Mouse (Mus musculus) T-helper 1 cell (primary cell): ENCODE measurements around the gene Rtbdn.

ENCODE experiments used
- in situ Hi-C: fragments of 300-600 bp; cut with MboI, MseI; formaldehyde crosslinking; loops from one replicate; pipeline ENCODE4 v1.15.1; 2025; ENCODE audit warnings: high pct_unique_total_duplicates

The Rtbdn gene

DNA sequence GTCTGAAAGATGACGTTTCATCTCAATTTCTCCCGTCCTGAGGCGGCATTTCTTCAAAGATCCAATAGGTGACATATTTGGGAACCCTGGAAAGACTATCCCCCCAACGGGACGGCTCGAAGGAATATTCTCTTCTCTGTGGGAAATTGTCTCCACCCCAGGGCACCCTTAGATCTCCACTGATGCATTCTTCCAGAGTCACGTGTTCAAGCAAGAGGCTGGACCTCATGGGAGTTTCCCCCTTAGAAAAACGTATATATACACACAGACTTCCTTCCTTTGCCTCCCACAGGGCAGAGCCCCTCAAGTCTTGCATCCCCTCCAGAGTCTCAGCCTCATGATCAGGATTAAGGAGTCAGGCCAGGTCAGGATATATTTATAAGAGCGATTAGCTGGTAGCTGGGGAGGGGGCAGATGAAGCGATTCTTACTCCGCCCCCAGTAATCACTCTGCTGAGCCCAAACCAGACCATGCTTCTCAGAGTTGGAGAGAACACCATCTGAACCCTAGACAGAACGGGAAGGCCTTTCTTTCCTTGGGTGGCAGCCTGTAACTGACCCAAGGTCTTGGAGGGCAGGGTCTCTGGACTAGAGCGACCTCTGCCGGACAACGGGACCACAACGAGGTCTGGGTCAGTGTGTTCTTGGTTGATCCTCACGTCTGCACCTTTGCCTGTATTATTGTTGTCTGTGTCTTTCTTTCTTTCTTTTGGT lies at the start of gene Rtbdn:
Gene Rtbdn (plus strand): TSS at position 464 of the 713 bp plus-strand sequence.
- in situ Hi-C loops = no loop called here

DNA sequence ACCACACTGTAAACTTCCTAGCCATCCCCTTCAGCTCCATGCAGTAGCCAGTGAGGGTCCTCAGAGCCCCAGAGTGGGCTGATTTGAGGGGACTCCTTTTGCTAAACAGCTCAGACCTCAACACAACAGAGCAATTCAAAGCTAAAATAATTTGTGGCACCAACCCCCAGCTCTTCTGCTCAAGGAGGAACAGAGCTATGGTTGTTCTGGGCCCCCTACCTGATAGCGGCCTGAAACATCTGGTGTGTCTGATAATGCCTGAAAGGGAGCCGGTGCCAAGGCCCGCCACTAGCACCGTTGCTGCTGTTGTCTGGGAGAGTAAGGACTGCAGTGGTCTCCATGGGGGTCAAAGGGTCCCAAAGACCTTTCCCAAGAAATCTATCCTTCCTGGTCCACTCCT lies 45.7 kb upstream of the Rtbdn start:
- in situ Hi-C loops = no loop called here

DNA sequence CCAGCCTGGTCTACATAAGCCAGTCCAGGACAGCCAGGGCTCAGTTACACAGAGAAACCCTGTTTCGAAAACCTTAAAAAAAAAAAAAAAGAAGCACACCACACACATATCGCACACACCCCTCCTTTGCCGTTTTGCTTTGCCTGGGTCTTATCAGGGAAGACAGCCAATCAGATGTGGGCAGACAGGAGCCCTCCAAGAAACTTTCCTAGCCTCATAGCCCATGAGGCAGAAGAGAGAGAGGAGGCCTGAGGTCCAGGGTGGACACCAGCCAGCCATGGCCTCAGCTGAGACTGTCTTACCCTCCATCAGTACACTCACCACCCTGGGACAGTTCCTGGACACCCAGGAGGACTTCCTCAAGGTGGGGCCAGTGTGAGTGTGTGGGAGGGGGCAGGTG lies 45.0 kb upstream of the Rtbdn start, which contains the start of gene Klf1:
Gene Klf1 (plus strand): TSS at position 177 of the 400 bp plus-strand sequence.
- in situ Hi-C loops = no loop called here

DNA sequence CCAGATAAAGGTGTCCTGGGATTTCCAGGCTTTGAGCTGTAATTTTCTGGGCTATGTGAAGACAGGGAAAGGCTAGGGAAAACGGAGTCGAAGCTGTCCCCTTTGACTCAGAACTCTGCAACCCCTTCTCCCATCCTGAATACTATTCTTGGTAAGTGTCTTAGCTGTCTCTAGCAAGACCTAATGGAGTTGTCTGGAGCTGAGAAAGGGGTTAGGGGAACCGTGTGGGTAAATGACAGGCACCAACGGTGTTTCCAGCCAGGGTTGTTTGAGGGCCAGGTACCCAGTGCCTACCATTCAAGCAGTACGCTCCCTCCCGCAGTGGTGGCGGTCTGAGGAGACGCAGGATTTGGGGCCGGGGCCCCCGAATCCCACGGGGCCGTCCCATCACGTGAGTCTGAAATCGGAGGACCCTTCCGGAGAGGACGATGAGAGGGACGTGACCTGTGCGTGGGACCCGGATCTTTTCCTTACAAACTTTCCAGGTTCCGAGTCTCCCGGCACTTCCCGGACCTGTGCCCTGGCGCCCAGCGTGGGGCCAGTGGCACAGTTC lies 44.3 kb upstream of the Rtbdn start:
- in situ Hi-C loops = no loop called here

DNA sequence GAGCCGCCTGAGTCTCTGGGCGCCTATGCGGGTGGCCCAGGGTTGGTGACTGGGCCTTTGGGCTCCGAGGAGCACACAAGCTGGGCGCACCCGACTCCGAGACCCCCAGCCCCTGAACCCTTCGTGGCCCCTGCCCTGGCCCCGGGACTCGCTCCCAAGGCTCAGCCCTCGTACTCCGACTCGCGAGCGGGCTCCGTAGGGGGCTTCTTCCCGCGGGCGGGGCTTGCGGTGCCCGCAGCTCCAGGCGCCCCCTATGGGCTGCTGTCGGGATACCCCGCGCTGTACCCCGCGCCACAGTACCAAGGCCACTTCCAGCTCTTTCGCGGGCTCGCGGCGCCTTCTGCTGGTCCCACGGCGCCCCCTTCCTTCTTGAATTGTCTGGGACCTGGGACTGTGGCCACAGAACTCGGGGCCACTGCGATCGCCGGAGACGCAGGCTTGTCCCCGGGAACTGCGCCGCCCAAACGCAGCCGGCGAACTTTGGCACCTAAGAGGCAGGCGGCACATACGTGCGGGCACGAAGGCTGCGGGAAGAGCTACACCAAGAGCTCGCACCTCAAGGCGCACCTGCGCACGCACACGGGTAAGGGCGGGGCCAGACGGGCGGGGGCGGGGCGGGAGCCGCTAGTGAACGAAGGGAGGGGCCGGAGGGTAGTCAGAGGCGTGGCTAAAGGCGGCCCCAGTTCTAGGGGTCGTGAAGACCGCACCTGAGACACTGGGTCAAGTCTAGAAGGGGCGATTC lies 43.7 kb upstream of the Rtbdn start:
- in situ Hi-C loops = no loop called here

DNA sequence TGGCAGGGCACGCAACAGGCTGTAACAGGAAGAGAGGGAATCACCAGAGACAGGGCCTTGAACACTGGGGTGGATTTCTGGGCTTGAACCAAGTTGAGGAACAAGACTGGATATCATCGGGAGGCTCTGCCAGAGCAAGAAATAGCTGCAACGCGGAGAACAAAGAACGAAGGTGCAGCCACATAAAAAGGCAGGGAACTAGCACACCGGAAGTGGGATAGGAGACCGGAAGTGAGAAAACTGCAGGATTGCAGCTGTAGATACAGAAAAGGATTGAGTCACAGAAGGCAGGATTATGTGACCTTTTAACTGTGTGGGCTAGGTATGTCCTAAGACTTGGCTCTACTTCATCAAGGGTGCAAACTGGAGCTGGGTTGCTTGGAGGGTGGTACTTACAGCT lies 42.4 kb upstream of the Rtbdn start:
- in situ Hi-C loops = no loop called here

DNA sequence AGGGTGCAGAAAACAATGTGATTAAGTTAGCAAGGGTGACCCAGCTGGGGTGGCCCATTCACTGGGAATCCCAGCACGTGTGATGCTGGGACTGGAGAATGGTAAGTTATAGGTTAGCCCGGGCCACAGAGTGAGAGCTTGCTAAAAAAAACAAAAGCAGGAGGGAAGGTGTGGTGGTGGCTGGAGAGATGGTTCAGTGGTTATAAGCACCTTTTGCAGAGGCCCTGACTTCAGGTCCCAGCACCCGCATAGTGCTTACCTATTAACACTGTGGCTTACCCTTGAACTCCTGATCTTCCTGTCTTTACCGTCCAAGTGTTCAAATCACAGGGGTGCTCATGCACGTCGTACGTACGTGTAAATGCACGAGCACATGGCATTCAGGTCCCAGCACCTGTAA lies 39.8 kb upstream of the Rtbdn start:
- in situ Hi-C loops = loop anchor here (5.0 kb wide), 1 partner anchor 35 kb away; the partner anchor contains the start of gene Syce2

DNA sequence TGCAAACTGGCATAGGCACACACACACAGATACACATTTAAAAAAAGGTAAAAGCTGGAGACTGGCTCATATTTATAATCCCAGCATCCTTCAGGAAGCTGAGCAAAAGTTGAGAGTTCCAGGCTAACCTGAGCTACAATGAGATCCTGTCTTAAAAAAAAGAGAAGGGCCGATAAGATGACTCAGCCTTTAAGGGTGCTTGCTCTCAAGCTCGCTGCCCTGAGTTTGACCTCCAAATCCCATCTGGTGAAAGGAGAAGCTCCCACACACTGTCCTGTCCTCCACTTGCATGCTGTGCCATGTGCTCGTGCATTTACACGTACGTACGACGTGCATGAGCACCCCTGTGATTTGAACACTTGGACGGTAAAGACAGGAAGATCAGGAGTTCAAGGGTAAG lies 39.3 kb upstream of the Rtbdn start:
- in situ Hi-C loops = loop anchor here (5.0 kb wide), 1 partner anchor 35 kb away; the partner anchor contains the start of gene Syce2

DNA sequence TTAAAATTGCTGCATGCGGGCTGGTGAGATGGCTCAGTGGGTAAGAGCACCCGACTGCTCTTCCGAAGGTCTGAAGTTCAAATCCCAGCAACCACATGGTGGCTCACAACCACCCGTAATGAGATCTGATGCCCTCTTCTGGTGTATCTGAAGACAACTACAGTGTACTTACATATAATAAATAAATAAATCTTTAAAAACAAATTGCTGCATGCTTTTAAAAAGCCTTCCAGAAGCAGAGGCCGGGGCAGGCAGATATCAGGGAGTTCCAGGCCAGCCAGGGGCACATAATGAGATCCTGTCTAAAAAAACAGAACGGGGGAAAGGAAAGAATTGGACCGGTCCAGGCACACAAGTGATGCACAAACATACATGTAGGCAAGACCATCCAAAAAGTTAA lies 38.8 kb upstream of the Rtbdn start:
- in situ Hi-C loops = loop anchor here (5.0 kb wide), 1 partner anchor 36 kb away; the partner anchor contains the start of gene Syce2

DNA sequence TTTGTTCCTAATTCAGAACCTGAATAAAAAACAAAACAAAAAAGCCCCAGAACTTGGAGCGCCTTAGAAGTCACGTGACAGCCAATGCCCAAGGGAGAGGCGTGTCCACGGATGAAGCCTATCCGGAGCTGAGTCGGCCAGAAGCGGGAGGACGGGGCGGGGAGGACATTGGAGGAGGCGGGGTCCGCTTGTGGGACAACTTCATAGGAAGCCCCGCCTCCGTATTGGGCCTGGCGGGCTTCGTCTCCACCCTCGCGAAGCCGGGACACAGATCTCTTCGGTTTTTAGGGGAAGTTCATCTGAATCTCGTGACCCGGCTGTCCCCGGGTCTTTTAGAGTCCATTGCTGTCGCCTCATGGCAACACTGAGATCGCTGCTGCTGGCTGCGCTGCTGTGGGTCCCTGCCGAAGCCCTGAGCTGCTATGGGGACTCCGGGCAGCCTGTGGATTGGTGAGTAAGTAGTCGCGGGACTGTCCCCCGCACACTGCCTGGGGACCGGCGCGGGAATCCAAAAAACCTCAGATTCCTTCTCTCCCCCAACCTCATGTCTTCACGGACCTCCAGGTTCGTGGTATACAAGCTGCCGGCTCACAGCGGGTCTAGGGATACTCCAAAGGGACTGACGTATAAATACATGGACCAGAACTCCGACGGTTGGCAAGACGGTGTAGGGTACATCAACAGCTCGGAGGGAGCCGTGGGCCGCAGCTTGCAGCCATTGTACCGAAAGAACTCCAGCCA lies 38.2 kb upstream of the Rtbdn start, which contains the start of gene Dnase2a:
Gene Dnase2a (plus strand): TSS at position 140 of the 741 bp plus-strand sequence.
- in situ Hi-C loops = loop anchor here (5.0 kb wide), 1 partner anchor 36 kb away; the partner anchor contains the start of gene Syce2

DNA sequence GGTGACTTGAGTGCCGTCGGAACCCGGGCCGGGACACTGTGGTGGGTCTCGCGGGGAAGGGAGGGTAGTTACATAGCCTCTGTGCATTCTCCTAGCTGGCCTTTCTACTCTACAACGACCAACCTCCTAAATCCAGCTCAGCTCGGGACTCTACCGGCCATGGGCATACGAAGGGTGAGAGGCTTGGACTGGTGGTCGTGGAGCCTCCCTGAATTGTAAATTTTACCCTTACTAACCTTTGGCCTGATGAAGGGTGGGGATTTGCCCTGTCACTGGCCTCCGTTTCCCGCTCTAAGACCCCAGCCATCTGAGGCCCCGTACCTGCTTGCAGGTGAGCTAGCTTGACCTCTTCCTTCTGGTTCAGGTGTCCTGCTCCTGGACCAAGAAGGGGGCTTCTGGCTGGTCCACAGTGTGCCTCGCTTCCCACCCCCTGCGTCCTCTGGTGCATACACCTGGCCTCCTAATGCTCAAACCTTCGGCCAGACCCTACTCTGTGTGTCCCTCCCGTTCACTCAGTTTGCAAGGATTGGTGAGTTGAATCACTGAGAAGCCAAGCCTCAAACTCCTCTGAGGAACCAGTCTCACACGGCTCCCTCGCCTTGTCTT lies 37.5 kb upstream of the Rtbdn start:
- in situ Hi-C loops = loop anchor here (5.0 kb wide), 1 partner anchor 37 kb away; the partner anchor contains the start of gene Syce2

DNA sequence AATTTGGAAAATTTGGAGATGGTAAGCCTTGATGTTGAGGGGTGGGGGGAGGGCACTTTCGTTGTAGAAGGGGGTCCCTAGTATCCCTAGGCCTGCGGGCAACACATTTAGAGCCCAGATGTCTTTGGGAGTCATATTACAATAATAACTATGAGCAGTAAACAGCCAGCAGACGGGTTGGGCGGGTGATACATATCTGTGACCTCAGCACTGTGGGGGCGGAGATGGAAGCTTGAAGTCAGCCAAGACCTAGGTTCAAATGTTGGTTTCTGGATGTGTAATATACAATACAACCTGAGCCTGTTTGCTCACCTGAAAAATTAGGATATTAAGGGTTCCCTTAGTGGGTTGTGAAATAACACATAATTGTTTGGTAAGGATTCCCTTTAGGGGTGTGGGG lies 36.8 kb upstream of the Rtbdn start:
- in situ Hi-C loops = loop anchor here (5.0 kb wide), 1 partner anchor 38 kb away; the partner anchor contains the start of gene Syce2

DNA sequence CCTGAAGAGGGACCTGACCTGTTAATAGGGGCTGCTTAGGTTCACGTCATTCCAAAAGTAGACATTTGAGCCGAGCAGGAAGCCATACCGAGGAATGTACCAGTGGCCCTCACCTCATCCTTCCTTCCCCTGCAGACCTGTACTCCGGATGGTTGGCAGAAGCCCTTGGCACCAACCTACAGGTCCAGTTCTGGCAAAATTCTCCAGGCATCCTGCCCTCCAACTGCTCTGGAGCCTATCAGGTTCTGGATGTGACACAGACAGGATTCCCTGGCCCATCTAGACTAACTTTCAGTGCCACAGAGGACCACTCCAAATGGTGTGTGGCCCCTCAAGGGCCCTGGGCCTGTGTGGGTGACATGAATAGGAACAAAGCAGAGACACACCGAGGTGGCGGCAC lies 36.2 kb upstream of the Rtbdn start:
- in situ Hi-C loops = no loop called here

DNA sequence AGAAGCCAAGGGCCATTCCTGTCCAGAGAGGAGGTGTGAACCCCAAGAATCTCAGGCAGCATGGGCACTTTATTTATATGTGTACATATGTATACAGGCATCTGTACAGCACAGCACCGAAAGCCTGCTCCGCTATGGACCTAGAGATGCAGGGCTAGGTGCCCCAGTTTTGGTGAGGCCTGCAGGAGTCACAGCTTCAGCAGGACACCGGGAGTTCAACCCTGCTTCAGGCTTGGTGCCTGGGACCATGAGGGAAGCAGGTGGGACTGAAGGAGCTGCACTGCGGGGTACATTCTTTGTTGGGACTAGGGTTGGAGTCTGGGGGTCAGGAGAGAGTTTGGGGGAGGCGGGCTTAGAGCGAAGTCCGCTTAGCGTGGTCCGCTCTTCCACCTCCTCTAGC lies 34.9 kb upstream of the Rtbdn start:
- in situ Hi-C loops = no loop called here

DNA sequence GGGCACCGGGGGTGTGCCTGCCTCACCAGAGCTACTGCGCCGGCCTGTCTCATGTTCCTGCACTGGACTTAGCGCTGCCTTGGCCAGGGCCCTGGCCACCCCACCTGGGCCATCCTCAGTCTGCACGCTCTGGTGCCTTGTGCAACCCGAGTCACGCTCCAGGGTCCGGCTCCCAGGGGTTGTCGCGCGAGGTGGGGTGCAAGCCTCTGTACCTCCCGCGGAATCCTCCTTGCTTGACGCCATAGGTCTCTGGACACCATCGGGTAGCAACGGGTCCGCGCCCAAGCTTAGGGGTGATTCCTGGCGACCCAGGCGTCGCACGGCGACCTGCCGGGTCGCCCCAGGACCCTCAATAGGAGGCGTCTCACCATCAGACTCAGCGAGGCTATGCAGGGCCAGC lies 34.4 kb upstream of the Rtbdn start:
- in situ Hi-C loops = no loop called here

DNA sequence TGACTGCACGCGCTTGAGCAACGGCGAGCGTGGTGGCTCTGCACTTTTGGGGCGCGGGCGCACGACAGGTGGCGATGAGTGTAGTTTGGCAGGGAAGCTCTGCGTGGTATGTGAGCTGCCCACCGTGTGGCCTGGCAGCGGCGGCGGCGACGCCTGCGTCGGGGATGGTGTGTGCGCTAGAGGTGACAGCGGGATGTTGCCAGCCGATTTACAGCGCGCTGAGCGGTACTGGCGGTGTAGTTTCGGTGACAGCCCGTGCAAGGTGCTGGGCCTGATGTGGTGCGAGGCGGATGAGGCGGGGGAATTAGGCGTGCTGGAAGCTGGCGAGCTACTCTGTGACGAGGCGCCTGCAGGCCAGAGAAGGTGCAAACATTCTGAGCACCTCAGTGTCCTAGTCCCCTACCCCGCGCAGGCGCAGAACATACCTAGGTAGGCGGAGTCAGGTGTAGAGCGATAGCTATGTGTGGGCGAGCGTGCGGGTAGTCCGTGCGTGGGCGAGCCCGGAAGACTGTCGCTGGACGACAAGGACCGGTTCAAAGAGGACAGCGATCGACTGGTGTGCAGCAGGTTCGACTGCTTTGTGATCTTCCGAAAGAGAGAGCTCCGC lies 33.8 kb upstream of the Rtbdn start:
- in situ Hi-C loops = no loop called here

DNA sequence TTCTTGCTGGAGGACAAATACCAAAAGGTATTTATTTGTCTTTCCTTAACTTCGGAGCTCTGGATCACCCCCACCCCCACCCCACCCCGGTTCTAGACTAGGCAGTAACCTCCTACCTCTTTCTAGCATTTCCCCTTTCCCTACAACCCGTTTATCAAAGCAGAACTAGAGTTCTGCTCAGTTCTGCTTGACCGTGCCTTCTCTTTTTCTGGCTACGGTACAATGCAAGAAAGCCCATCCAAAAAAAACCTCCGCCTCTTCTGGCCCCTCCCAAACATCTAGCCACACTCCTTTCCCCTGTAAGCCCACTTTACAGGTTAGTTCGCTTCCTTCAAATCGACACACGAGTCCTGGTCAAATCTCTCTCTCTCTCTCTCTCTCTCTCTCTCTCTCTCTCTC lies 33.3 kb upstream of the Rtbdn start:
- in situ Hi-C loops = no loop called here

DNA sequence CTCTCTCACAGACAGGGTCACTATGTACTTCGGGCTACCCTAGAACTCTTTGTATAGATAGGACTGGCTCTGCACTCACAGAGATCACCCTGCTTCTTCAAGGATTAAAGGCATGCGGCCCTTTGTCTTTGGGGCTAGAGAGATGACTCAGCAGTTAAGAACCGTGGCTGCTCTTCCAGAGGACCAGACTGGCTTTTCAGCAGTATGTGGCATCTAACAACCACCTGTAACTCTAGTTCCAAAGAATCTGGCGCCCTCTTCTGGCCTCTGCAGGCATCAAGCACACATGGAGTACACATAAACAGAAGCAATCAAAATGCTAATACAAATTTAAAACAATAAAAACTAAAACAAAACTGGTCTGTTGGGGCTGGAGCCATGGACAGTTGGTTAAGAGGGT lies 32.8 kb upstream of the Rtbdn start:
- in situ Hi-C loops = no loop called here

DNA sequence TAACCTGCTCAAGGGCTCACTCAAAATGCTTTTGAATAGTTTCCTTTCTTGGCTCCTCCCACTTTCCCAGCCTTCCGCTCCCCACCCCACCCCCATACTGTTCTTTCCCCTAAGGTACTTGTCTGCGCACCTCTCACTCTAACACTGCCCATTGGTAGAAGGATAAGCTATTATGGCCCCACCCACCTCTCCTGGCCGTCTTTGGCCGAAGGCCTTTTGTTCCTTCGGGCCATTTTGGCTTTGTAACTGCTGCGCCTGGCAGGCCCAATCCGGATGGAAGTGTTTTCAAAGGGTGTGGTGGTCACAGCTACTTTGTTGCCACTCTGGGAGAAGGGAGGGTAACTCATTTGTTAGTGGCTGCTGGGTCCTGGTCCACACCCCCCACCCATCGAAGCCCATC lies 31.5 kb upstream of the Rtbdn start:
- in situ Hi-C loops = no loop called here

DNA sequence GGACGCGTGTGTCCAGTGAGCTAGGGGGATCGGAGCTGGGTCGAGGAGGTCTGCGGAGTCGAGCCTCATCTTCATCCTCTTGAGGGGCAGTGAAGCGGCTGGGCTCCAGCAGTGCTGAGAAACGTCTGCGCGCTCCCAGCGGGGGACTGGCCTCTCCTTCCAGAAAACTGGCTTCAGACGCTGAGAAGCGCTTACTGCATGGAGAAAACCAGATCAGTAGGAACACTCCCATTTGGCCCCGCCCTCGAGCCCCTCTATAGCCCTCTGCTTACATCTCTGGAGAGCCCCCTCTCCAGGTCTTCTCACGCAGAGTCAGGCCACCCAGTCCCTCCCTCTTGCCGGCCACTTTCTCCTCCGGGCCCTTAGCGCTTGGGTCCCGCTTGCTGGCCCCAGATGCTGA lies 29.0 kb upstream of the Rtbdn start:
- in situ Hi-C loops = no loop called here

DNA sequence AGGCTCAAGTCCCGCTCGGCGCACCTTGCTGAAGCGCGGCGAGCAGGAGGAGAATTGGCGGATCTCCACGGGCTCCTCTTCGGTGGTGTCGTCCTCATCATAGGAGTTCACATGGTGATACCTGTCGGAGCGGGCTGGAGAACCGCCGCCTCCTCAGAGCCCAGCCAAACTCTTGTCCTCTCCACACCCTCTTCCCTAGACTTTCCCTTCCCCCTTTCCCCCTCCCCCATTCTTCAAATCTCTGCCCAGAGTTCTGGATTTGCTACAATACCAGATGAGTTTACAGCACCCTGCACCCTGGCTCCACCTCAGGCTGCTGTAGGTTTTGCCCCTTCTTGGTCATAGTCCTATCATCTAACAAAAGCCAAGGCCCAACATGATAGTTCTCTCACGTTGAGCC lies 28.1 kb upstream of the Rtbdn start:
- in situ Hi-C loops = no loop called here
